Mouse (Mus musculus) G1E (cell line): ENCODE results near the gene Tbc1d1.

Experiments
- CTCF ChIP-seq: IDR thresholded peaks from 2 replicates; pipeline ENCODE4 v1.5.1; 2012; ENCODE audit warnings: low read depth, low read length, inconsistent platforms, mixed read lengths
- GATA1 ChIP-seq: IDR thresholded peaks from 2 replicates; pipeline ENCODE4 v1.6.1; 2012; ENCODE audit warnings: borderline replicate concordance, low read length, inconsistent platforms, mixed read lengths
- GATA2 ChIP-seq: IDR thresholded peaks from 2 replicates; pipeline ENCODE4 v1.6.1; 2012; ENCODE audit warnings: low read depth, low read length, inconsistent platforms, borderline replicate concordance
- TAL1 ChIP-seq: conservative IDR thresholded peaks from 2 replicates; pipeline ENCODE4 v1.6.1; 2012; ENCODE audit warnings: low read depth, low read length, inconsistent platforms, mixed read lengths

GRCm38 (mm10) chr5:64218603-64218999 is 62.5 kb downstream of the Tbc1d1 start:
- TF ChIP-seq CTCF: no peak
- TF ChIP-seq TAL1: no peak
- TF ChIP-seq GATA2: no peak
- no peak for TF ChIP-seq GATA1
